Mouse (Mus musculus) small intestine, adult 2 months (tissue): Measurements from ENCODE around the gene Gm13275.

Experiments used
- CTCF ChIP-seq: fragments of 200-500 bp; IDR thresholded peaks from 2 replicates; pipeline ENCODE4 v1.5.1; 2012; ENCODE audit warnings: low read depth, mild to moderate bottlenecking, control low read depth, inconsistent platforms, low read length, moderate library complexity, mixed read lengths; ENCODE audit not compliant: insufficient replicate concordance, insufficient read length; ENCODE audit errors: extremely low read depth
- POLR2A ChIP-seq: fragments of 200-500 bp; IDR thresholded peaks from 2 replicates; pipeline ENCODE4 v1.6.1; 2012; ENCODE audit warnings: low read depth, mild to moderate bottlenecking, control low read depth, inconsistent platforms, low read length, moderate library complexity

GRCm38 (mm10) chr4:88838828-88839227 is 44.5 kb downstream of the Gm13275 start:
- TF ChIP-seq CTCF, result no peak
- no peak for TF ChIP-seq POLR2A
